Mouse (Mus musculus) NIH3T3 (cell line): ENCODE measurements around the gene Ctsq.
"Not testable (repeated sequence)": the region's sequence is repeated elsewhere in the genome, so short reads cannot be mapped to it uniquely, and the experiment has no call there.

Source experiments
- DNase-seq: peaks from one replicate; pipeline ENCODE4 v3.0.0-alpha.2; 2012; ENCODE audit warnings: low read depth

The Ctsq gene

DNA sequence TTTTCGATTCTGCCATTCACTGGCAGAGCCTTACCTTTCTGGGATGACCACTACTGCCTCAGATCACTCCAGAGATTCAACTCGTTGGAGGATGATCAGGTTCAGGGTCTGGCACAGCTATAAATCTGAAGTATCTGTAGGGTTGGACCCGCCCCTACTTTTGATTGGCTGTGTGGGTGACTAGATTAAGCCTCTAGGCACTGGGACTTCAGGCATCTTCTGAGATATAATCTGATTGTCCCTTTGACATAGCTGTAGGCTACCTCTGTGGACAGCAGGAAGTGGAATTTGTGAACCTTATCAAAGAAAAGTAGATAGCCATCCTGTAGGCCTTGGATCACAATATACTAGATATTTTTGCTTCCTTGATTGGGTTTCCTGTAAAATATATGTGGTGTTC is at the start of gene Ctsq:
TSS of gene Ctsq (minus strand) at position 101 of the 400 bp plus-strand sequence.
- DNase-seq = no peak

DNA sequence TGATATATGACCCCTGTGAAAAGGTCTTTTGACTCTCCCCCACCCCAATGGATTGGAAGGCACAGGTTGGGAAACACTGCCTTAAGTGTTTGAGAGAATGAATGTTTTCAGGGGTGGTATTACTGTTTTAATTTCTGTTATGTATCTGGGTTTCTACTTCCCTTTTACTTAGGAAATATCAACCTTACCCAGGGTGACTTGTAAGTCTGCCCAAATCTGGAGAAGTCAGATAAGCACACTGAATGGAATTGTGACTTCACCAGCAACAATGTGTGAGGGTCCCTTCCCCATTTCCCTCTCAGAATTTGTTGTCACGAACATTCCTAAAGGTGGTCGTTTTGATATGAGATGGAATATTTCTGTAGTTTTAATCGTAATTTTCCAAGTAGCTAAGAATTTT is 17.6 kb downstream of the Ctsq start:
- DNase-seq = no peak

- no peak for DNase-seq
Observed at GRCm38 (mm10) chr13:61021844-61022243, 18.6 kb downstream of the Ctsq start.

- no peak for DNase-seq
Observed at GRCm38 (mm10) chr13:61010171-61010570, 30.3 kb downstream of the Ctsq start.

GRCm38 (mm10) chr13:61005859-61006258 is 34.6 kb downstream of the Ctsq start, which contains the start of gene Ctsj:
TSS of gene Ctsj (minus strand) at chr13:61005959.
- DNase-seq = no peak

DNA sequence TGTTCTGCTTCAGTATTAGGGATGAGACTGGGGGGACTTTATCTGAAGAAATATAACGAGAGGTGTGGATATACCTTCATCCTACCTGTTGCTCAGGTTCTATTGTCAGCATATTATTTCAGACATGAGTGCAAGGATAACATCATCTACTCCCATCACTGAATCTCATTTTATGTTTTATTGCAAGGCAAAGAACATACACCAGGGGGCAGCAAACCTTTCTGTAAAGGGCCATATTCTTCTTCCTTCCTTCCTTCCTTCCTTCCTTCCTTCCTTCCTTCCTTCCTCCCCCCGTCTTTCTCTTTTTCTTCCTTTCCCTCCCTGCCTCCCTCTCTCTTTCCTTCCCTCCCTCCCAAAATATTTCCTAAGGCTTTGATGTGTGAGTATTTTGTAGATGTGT is 42.8 kb downstream of the Ctsq start:
- peak; percentile 27 for DNase-seq

DNA sequence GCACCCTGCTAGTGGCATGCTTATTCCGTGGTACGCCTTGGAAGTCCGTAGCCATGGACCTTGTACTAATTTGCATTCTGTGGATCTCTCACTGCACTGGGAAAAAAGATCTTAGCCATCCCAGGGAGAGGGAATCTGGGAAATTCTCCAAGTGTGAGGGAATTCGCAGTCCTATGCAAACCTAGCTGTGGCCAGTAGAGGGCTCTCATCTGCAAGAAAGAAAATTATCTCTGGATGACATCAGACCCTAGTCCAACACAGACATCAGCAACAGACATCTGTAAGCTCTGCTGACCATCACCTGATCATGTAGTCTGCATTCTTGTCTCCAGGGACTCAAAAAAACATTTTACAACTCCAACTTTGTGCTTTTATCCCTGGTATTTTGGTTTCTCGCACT is 53.5 kb downstream of the Ctsq start:
- not testable (repeated sequence) for DNase-seq
